In genomic region chr15:25767777-25768176, GRCm38 (mm10) we compare ENCODE assay signal across 8 mouse cellular contexts.
DNase-seq lines count a peak whose midpoint lies in the region; ATAC-seq and TF ChIP-seq lines count a peak whose summit lies in the region.

No protein-coding gene starts in this region.

- no peak overlapping the region for H3K9ac ChIP-seq in forebrain, embryonic 13.5 days
- no peak overlapping the region for H3K9ac ChIP-seq in forebrain, embryonic 11.5 days (ENCODE audit: low read length)
- no peak overlapping the region for H3K9ac ChIP-seq in midbrain, embryonic 12.5 days (replicated peaks)
- no peak overlapping the region for H3K9ac ChIP-seq in midbrain, embryonic 15.5 days
- H3K9ac ChIP-seq in intestine, embryonic 16.5 days (ENCODE audit: low read depth, low read length): no peak overlapping the region
- H3K9ac ChIP-seq in stomach, postnatal 0 days (ENCODE audit: low read length): 0 out of 2 replicates have a peak overlapping the region, but pooled peaks have one; percentile 1
- no peak overlapping the region for H3K9ac ChIP-seq in hindbrain, postnatal 0 days (replicated peaks; ENCODE audit: low read length)

- no peaks in the 10 kb centered on the region for H3K36me3 ChIP-seq in forebrain, embryonic 13.5 days (ENCODE audit: poor library complexity, severe bottlenecking)
- H3K36me3 ChIP-seq in forebrain, embryonic 11.5 days (ENCODE audit: control insufficient read depth, insufficient read depth, low read length): no peaks in the 10 kb centered on the region
- peaks cover 4% of the 10 kb centered on the region; the same call in 1 of the 2 replicates for H3K36me3 ChIP-seq in midbrain, embryonic 12.5 days
- H3K36me3 ChIP-seq in midbrain, embryonic 15.5 days (replicated peaks): no peaks in the 10 kb centered on the region
- H3K36me3 ChIP-seq in intestine, embryonic 16.5 days (ENCODE audit: control insufficient read depth, insufficient read depth, low read length): no peaks in the 10 kb centered on the region
- H3K36me3 ChIP-seq in stomach, postnatal 0 days (ENCODE audit: control insufficient read depth, insufficient read depth, low read length): no peaks in the 10 kb centered on the region
- no peaks in the 10 kb centered on the region for H3K36me3 ChIP-seq in hindbrain, postnatal 0 days (ENCODE audit: insufficient read depth, low read length)

- no peak for TF ChIP-seq EP300 in stomach, postnatal 0 days (optimal IDR thresholded peaks at IDR 0.05)

- no peak overlapping the region for H3K4me3 ChIP-seq in forebrain, embryonic 13.5 days
- no peak overlapping the region for H3K4me3 ChIP-seq in forebrain, embryonic 11.5 days (ENCODE audit: low read depth, low read length)
- no peak overlapping the region for H3K4me3 ChIP-seq in midbrain, embryonic 12.5 days
- H3K4me3 ChIP-seq in midbrain, embryonic 15.5 days: no peak overlapping the region
- no peak overlapping the region for H3K4me3 ChIP-seq in intestine, embryonic 16.5 days (ENCODE audit: low read length)
- no peak overlapping the region for H3K4me3 ChIP-seq in stomach, postnatal 0 days (ENCODE audit: low read depth, low read length)
- H3K4me3 ChIP-seq in hindbrain, postnatal 0 days (ENCODE audit: low read length): no peak overlapping the region

- no peak for DNase-seq in forebrain, embryonic 11.5 days (ENCODE audit: low spot score)
- DNase-seq in stomach, postnatal 0 days (ENCODE audit: low spot score): peak; percentile 42
- DNase-seq in gastrocnemius, postnatal 14 days: no peak
- no peak for DNase-seq in hindbrain, postnatal 0 days (ENCODE audit: low spot score)

- H3K27me3 ChIP-seq in forebrain, embryonic 13.5 days: no peaks in the 10 kb centered on the region
- no peaks in the 10 kb centered on the region for H3K27me3 ChIP-seq in forebrain, embryonic 11.5 days (ENCODE audit: control insufficient read depth, insufficient read depth, low read length)
- H3K27me3 ChIP-seq in midbrain, embryonic 12.5 days: no peaks in the 10 kb centered on the region
- H3K27me3 ChIP-seq in midbrain, embryonic 15.5 days (replicated peaks): no peaks in the 10 kb centered on the region
- H3K27me3 ChIP-seq in intestine, embryonic 16.5 days (replicated peaks; ENCODE audit: control insufficient read depth, insufficient read depth, low read length): no peaks in the 10 kb centered on the region
- H3K27me3 ChIP-seq in stomach, postnatal 0 days (ENCODE audit: control insufficient read depth, insufficient read depth, low read length): no peaks in the 10 kb centered on the region
- H3K27me3 ChIP-seq in hindbrain, postnatal 0 days (ENCODE audit: insufficient read depth, low read length): no peaks in the 10 kb centered on the region

- intact Hi-C loops in gastrocnemius, postnatal 14 days (cut with DNase I; ENCODE audit: low total_unique reads): no loop called here

- no peaks in the 10 kb centered on the region for H3K9me3 ChIP-seq in forebrain, embryonic 13.5 days (replicated peaks)
- no peaks in the 10 kb centered on the region for H3K9me3 ChIP-seq in forebrain, embryonic 11.5 days (ENCODE audit: control insufficient read depth, low read length)
- H3K9me3 ChIP-seq in midbrain, embryonic 12.5 days: no peaks in the 10 kb centered on the region
- no peaks in the 10 kb centered on the region for H3K9me3 ChIP-seq in midbrain, embryonic 15.5 days
- no peaks in the 10 kb centered on the region for H3K9me3 ChIP-seq in intestine, embryonic 16.5 days (ENCODE audit: control insufficient read depth, low read length)
- no peaks in the 10 kb centered on the region for H3K9me3 ChIP-seq in stomach, postnatal 0 days (ENCODE audit: control insufficient read depth, low read length)
- H3K9me3 ChIP-seq in hindbrain, postnatal 0 days (ENCODE audit: low read length): no peaks in the 10 kb centered on the region

- H3K4me2 ChIP-seq in forebrain, embryonic 13.5 days: no peak overlapping the region
- H3K4me2 ChIP-seq in forebrain, embryonic 11.5 days (ENCODE audit: low read depth, low read length, severe bottlenecking): no peak overlapping the region
- no peak overlapping the region for H3K4me2 ChIP-seq in midbrain, embryonic 12.5 days (replicated peaks)
- H3K4me2 ChIP-seq in midbrain, embryonic 15.5 days: no peak overlapping the region
- H3K4me2 ChIP-seq in intestine, embryonic 16.5 days (ENCODE audit: low read depth, low read length): no peak overlapping the region
- no peak overlapping the region for H3K4me2 ChIP-seq in stomach, postnatal 0 days (replicated peaks; ENCODE audit: low read depth)
- H3K4me2 ChIP-seq in hindbrain, postnatal 0 days (ENCODE audit: low read depth, low read length): no peak overlapping the region

- peaks cover 67% of the 10 kb centered on the region for H3K4me1 ChIP-seq in forebrain, embryonic 13.5 days
- peaks cover 29% of the 10 kb centered on the region for H3K4me1 ChIP-seq in forebrain, embryonic 11.5 days (replicated peaks; ENCODE audit: control insufficient read depth, insufficient read depth, low read length)
- peaks cover 72% of the 10 kb centered on the region for H3K4me1 ChIP-seq in midbrain, embryonic 12.5 days
- H3K4me1 ChIP-seq in midbrain, embryonic 15.5 days: peaks cover 35% of the 10 kb centered on the region
- H3K4me1 ChIP-seq in intestine, embryonic 16.5 days (ENCODE audit: control insufficient read depth, insufficient read depth, low read length): peaks cover 11% of the 10 kb centered on the region; the same call in 1 of the 2 replicates
- H3K4me1 ChIP-seq in stomach, postnatal 0 days (replicated peaks; ENCODE audit: control insufficient read depth, insufficient read depth): peaks cover 3% of the 10 kb centered on the region; the same call in 1 of the 2 replicates
- peaks cover 13% of the 10 kb centered on the region for H3K4me1 ChIP-seq in hindbrain, postnatal 0 days (ENCODE audit: insufficient read depth, low read length)

- no peak for TF ChIP-seq CTCF in stomach, postnatal 0 days (IDR thresholded peaks at IDR 0.05; ENCODE audit: low read depth)
- no peak for TF ChIP-seq CTCF in hindbrain, postnatal 0 days (IDR thresholded peaks at IDR 0.05; ENCODE audit: low read depth)

- ATAC-seq in forebrain, embryonic 13.5 days: no peak
- no peak for ATAC-seq in forebrain, embryonic 11.5 days (replicated peaks; ENCODE audit: low FRiP score)
- ATAC-seq in midbrain, embryonic 12.5 days (ENCODE audit: low FRiP score, low read depth): no peak
- ATAC-seq in midbrain, embryonic 15.5 days (replicated peaks): no peak
- ATAC-seq in intestine, embryonic 16.5 days: peak; percentile 23; the same call in 1 of the 2 replicates
- peak; percentile 58 for ATAC-seq in stomach, postnatal 0 days (ENCODE audit: low FRiP score, low TSS enrichment)
- no peak for ATAC-seq in hindbrain, postnatal 0 days

- peak overlapping the region; percentile 17; the same call in 1 of the 2 replicates for H3K27ac ChIP-seq in forebrain, embryonic 13.5 days
- no peak overlapping the region for H3K27ac ChIP-seq in forebrain, embryonic 11.5 days (ENCODE audit: low read depth, low read length)
- H3K27ac ChIP-seq in midbrain, embryonic 12.5 days (replicated peaks): 0 out of 2 replicates have a peak overlapping the region, but pooled peaks have one; percentile 6
- H3K27ac ChIP-seq in midbrain, embryonic 15.5 days: no peak overlapping the region
- H3K27ac ChIP-seq in intestine, embryonic 16.5 days (ENCODE audit: low read length): peak overlapping the region; percentile 47
- peak overlapping the region; percentile 37 for H3K27ac ChIP-seq in stomach, postnatal 0 days (replicated peaks)
- H3K27ac ChIP-seq in hindbrain, postnatal 0 days: no peak overlapping the region

- 70% methylated on average over 6 of the region's 6 CpGs for WGBS in forebrain, embryonic 13.5 days
- whole genome bisulfite sequencing in forebrain, embryonic 11.5 days: 67% methylated on average over 6 of the region's 6 CpGs
- WGBS in midbrain, embryonic 12.5 days: 69% methylated on average over 6 of the region's 6 CpGs
- WGBS in midbrain, embryonic 15.5 days: 69% methylated on average over 6 of the region's 6 CpGs
- WGBS in intestine, embryonic 16.5 days: 42% methylated on average over 6 of the region's 6 CpGs
- WGBS in stomach, postnatal 0 days: 28% methylated on average over 6 of the region's 6 CpGs
- WGBS in hindbrain, postnatal 0 days: 61% methylated on average over 6 of the region's 6 CpGs

Comparison
In these comparisons a context has a peak if more than half of its experiments do, and no peak if none do; other contexts are left out.
1. H3K27ac ChIP-seq: peak in forebrain, embryonic 13.5 days (single experiment), midbrain, embryonic 12.5 days (single experiment), intestine, embryonic 16.5 days (single experiment) and stomach, postnatal 0 days (single experiment); none in forebrain, embryonic 11.5 days (single experiment), midbrain, embryonic 15.5 days (single experiment) and hindbrain, postnatal 0 days (single experiment).
2. ATAC-seq: peak in intestine, embryonic 16.5 days (single experiment) and stomach, postnatal 0 days (single experiment); none in forebrain, embryonic 13.5 days (single experiment), forebrain, embryonic 11.5 days (single experiment), midbrain, embryonic 12.5 days (single experiment), midbrain, embryonic 15.5 days (single experiment) and hindbrain, postnatal 0 days (single experiment).